In genomic region chr9:112445230-112446026, GRCm38 (mm10) we compare ENCODE assay signal across 10 mouse cellular contexts.
DNase-seq lines count a peak whose midpoint lies in the region; ATAC-seq and TF ChIP-seq lines count a peak whose summit lies in the region.
"Had no signal": no experiment of that assay in that cellular context is flagged by ENCODE, and none has a peak within 500 bp of the region (broad histone marks: within the 10 kb centered on the region; RNA-seq: fewer than 3 reads in every experiment).

No protein-coding gene starts in this region.

- peak; percentile 39 for ATAC-seq in liver, embryonic 11.5 days (replicated peaks; ENCODE audit: low FRiP score)
- ATAC-seq in liver, postnatal 0 days, result no peak
- ATAC-seq in embryonic facial prominence, embryonic 13.5 days (ENCODE audit: insufficient number of reproducible peaks, insufficient read depth, low FRiP score, low TSS enrichment, low read depth), result peak; percentile 81
- ATAC-seq in forebrain, embryonic 13.5 days, result peak; percentile 33; the same call in 1 of the 2 replicates
- ATAC-seq in megakaryocyte, adult 5-6 weeks (ENCODE audit: poor library complexity, severe bottlenecking), result peak; percentile 41

- TF ChIP-seq CTCF in liver, postnatal 0 days (IDR thresholded peaks at IDR 0.05; ENCODE audit: low read depth), result no peak

- H3K27ac ChIP-seq in liver, embryonic 11.5 days (ENCODE audit: low read depth, low read length), result no peak overlapping the region
- H3K27ac ChIP-seq in liver, postnatal 0 days (ENCODE audit: low read depth), result no peak overlapping the region
- H3K27ac ChIP-seq in embryonic facial prominence, embryonic 13.5 days, result no peak overlapping the region
- H3K27ac ChIP-seq in forebrain, embryonic 13.5 days, result no peak overlapping the region

- H3K4me1 ChIP-seq in liver, embryonic 11.5 days (replicated peaks; ENCODE audit: control insufficient read depth, insufficient read depth, low read length), result no peaks in the 10 kb centered on the region
- H3K4me1 ChIP-seq in liver, postnatal 0 days (ENCODE audit: insufficient read depth), result no peaks in the 10 kb centered on the region
- no peaks in the 10 kb centered on the region for H3K4me1 ChIP-seq in embryonic facial prominence, embryonic 13.5 days
- no peaks in the 10 kb centered on the region for H3K4me1 ChIP-seq in forebrain, embryonic 13.5 days

- H3K4me3 ChIP-seq in liver, embryonic 11.5 days (ENCODE audit: low read depth, low read length), result no peak overlapping the region
- H3K4me3 ChIP-seq in liver, postnatal 0 days (ENCODE audit: low read depth, low read length), result no peak overlapping the region
- no peak overlapping the region for H3K4me3 ChIP-seq in embryonic facial prominence, embryonic 13.5 days
- no peak overlapping the region for H3K4me3 ChIP-seq in forebrain, embryonic 13.5 days

- no peaks in the 10 kb centered on the region for H3K27me3 ChIP-seq in liver, embryonic 11.5 days (replicated peaks; ENCODE audit: control insufficient read depth, insufficient read depth, low read length)
- no peaks in the 10 kb centered on the region for H3K27me3 ChIP-seq in liver, postnatal 0 days (ENCODE audit: insufficient read depth, low read length)
- H3K27me3 ChIP-seq in embryonic facial prominence, embryonic 13.5 days, result no peaks in the 10 kb centered on the region
- no peaks in the 10 kb centered on the region for H3K27me3 ChIP-seq in forebrain, embryonic 13.5 days

- H3K9me3 ChIP-seq in liver, embryonic 11.5 days (ENCODE audit: control insufficient read depth, low read length), result no peaks in the 10 kb centered on the region
- no peaks in the 10 kb centered on the region for H3K9me3 ChIP-seq in liver, postnatal 0 days (ENCODE audit: low read length)
- no peaks in the 10 kb centered on the region for H3K9me3 ChIP-seq in embryonic facial prominence, embryonic 13.5 days
- no peaks in the 10 kb centered on the region for H3K9me3 ChIP-seq in forebrain, embryonic 13.5 days (replicated peaks)

- no peak for DNase-seq in liver, embryonic 11.5 days (ENCODE audit: low spot score)
- no peak for DNase-seq in liver, postnatal 0 days
- DNase-seq in ovary, postnatal 36 days (ENCODE audit: low spot score), result no peak
- DNase-seq in gastrocnemius, adult 18-20 months (ENCODE audit: low spot score), result no peak
- DNase-seq: cerebellum, adult 18-20 months; embryo, embryonic 11 days; retina, postnatal 1 day had no signal

- TF ChIP-seq EP300 in liver, postnatal 0 days (IDR thresholded peaks at IDR 0.05; ENCODE audit: low read depth), result no peak

- H3K4me2 ChIP-seq in liver, embryonic 11.5 days, result no peak overlapping the region
- no peak overlapping the region for H3K4me2 ChIP-seq in liver, postnatal 0 days (ENCODE audit: low read depth, low read length)
- no peak overlapping the region for H3K4me2 ChIP-seq in embryonic facial prominence, embryonic 13.5 days
- no peak overlapping the region for H3K4me2 ChIP-seq in forebrain, embryonic 13.5 days

- no peak overlapping the region for H3K9ac ChIP-seq in liver, embryonic 11.5 days (ENCODE audit: low read depth, low read length)
- H3K9ac ChIP-seq in liver, postnatal 0 days (replicated peaks), result no peak overlapping the region
- no peak overlapping the region for H3K9ac ChIP-seq in embryonic facial prominence, embryonic 13.5 days
- no peak overlapping the region for H3K9ac ChIP-seq in forebrain, embryonic 13.5 days

- H3K36me3 ChIP-seq in liver, embryonic 11.5 days (ENCODE audit: control insufficient read depth, insufficient read depth, low read length), result no peaks in the 10 kb centered on the region
- H3K36me3 ChIP-seq in liver, postnatal 0 days (replicated peaks; ENCODE audit: insufficient read depth, low read length), result no peaks in the 10 kb centered on the region
- no peaks in the 10 kb centered on the region for H3K36me3 ChIP-seq in embryonic facial prominence, embryonic 13.5 days
- H3K36me3 ChIP-seq in forebrain, embryonic 13.5 days (ENCODE audit: poor library complexity, severe bottlenecking), result no peaks in the 10 kb centered on the region

- WGBS in liver, embryonic 11.5 days, result 83% methylated on average over 4 of the region's 4 CpGs
- 83% methylated on average over 4 of the region's 4 CpGs for WGBS in liver, postnatal 0 days (ENCODE audit: insufficient replicate concordance)
- 91% methylated on average over 4 of the region's 4 CpGs for WGBS in embryonic facial prominence, embryonic 13.5 days
- 93% methylated on average over 4 of the region's 4 CpGs for WGBS in forebrain, embryonic 13.5 days
